Mouse (Mus musculus): ENCODE measurements around the gene Gp2. TPM values are rescaled to one million over a fixed set of nuclear protein-coding genes. Genes with fewer than 3 reads are reported as not detected.

Gene Gp2
- polyA plus RNA-seq (2016; fragmentation: Nextera tagmentation; extraction: Ambion mirVana), result not detected in 2 replicates

DNA sequence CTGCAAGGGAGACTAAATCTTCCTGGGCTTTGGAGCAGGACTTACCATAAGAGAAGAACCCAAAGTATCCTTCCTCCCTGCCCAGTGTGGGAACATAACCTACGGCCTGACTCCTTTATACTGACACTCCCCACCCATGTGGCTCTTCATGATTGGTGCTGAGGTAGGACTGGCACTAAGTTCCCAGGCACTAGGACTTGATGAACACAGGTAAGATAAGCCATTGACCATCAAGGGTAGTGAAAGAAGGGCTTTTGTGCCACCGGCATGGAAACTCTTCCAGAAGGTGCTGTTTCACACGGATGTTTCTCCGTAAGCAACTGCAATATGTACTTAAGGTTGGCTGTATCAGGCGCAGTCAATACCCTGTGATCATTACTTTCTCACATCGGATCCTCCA is at the start of gene Gp2:
Gp2 (minus strand) TSS at position 101 of the 400 bp plus-strand sequence.
- no peak for ATAC-seq (ENCODE audit: insufficient number of reproducible peaks, low FRiP score)
- Histone ChIP-seq H3K9me3 (replicated peaks) (no peaks in the 10 kb centered on the region), H3K4me2 (no peak within 1 kb of the TSS), H3K9ac (no peak within 1 kb of the TSS), H3K36me3 (no peaks in the 10 kb centered on the region), H3K4me3 (no peak within 1 kb of the TSS), H3K27me3 (replicated peaks) (no peaks in the 10 kb centered on the region), H3K4me1 (replicated peaks) (no peaks in the 10 kb centered on the region), H3K27ac (ENCODE audit: poor library complexity, severe bottlenecking) (no peak within 1 kb of the TSS)
- 86% methylated on average over 6 of the region's 6 CpGs for WGBS

DNA sequence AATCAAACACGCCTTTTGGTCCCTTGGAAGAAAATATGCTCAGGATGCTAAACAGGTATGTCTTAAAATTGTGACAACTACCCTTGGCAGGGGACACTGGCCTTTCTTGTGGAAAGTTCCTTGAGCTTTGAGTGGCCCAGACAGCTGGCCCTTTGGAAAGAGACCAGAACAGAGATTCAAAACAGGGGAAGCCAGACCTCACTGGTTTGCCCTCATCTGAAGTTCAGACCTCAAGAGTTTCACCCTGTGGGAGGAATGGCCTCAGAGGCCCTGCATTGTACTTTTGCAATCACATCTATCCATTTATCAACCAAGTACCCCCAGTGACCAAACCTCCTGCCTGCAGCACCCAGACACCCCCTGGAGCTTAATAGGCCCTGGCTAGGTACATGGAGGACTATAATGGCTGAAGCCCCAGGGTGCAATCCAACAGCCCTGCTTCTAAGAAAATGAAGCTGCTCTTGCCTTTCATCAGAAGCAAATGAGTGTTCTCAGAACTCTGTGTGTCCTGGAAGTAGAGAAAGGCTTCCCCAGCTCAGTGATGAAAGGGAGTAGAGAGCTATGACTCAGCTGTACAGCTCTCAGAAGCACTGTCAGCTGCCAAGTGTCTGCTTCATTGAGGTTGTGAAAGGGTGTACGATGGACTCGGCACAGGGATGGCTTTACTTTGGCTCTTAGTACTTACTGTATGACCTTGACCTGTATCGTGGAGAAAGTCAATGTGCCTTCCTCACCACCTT is 31.1 kb upstream of the Gp2 start:
- Histone ChIP-seq H3K36me3 (no peaks in the 10 kb centered on the region), H3K4me2 (no peak overlapping the region), H3K4me1 (replicated peaks) (no peaks in the 10 kb centered on the region), H3K27ac (ENCODE audit: poor library complexity, severe bottlenecking) (no peak overlapping the region), H3K4me3 (no peak overlapping the region), H3K27me3 (replicated peaks) (no peaks in the 10 kb centered on the region), H3K9me3 (replicated peaks) (no peaks in the 10 kb centered on the region), H3K9ac (no peak overlapping the region)
- ATAC-seq (ENCODE audit: insufficient number of reproducible peaks, low FRiP score), result no peak
- WGBS, result 73% methylated on average over 4 of the region's 4 CpGs

DNA sequence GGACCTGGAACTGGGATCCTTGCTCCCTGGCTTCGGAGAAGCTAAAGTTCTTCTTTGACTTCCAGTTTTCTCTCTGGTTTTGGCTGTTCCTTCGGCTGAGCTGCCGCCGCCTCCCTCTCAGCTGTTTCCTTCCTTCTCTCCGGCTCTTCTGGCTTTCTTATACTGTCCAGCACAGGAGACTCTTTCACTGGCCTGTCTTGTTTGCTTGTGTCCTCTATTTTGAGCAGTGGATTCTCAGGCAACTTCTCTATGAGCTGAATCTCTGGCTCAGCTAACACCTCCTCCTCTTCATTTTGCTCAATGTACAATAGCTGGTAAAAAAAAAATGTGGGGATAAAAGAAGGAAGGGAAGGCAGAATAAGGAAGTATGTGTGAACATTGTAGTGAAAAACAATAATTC is 27.6 kb upstream of the Gp2 start:
- 81% methylated on average over 5 of the region's 5 CpGs for WGBS
- no peaks in the 10 kb centered on the region for H3K4me1 ChIP-seq (replicated peaks)
- H3K27ac ChIP-seq (ENCODE audit: poor library complexity, severe bottlenecking), result no peak overlapping the region
- H3K9me3 ChIP-seq (replicated peaks), result no peaks in the 10 kb centered on the region
- no peaks in the 10 kb centered on the region for H3K27me3 ChIP-seq (replicated peaks)
- no peak for ATAC-seq (ENCODE audit: insufficient number of reproducible peaks, low FRiP score)
- no peaks in the 10 kb centered on the region for H3K36me3 ChIP-seq
- H3K4me2 ChIP-seq, result no peak overlapping the region
- H3K4me3 ChIP-seq, result no peak overlapping the region
- no peak overlapping the region for H3K9ac ChIP-seq

DNA sequence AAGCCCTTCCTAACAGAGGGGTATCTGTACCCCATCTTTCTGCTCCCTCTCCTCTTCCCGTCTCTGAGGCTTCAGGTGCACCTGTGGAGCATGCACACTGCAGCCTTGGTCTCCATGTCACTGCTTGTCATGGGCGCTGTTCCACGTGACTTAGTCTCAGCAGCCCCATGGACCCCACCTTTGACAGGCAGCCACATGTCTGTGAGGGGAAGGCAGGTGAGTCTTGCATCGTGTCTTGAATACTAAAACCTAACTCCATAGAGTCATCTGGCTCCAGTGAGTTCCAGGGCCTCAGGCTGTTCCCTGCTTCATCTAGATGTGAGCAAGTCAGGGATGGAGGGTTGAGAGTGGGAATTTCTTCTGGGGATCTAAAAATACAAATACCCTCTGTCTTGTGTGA is 25.1 kb upstream of the Gp2 start:
- H3K9me3 ChIP-seq (replicated peaks), result no peaks in the 10 kb centered on the region
- no peak overlapping the region for H3K4me3 ChIP-seq
- ATAC-seq (ENCODE audit: insufficient number of reproducible peaks, low FRiP score), result no peak
- no peaks in the 10 kb centered on the region for H3K27me3 ChIP-seq (replicated peaks)
- no peak overlapping the region for H3K4me2 ChIP-seq
- H3K9ac ChIP-seq, result no peak overlapping the region
- H3K36me3 ChIP-seq, result no peaks in the 10 kb centered on the region
- WGBS, result 75% methylated on average over 4 of the region's 4 CpGs
- no peaks in the 10 kb centered on the region for H3K4me1 ChIP-seq (replicated peaks)
- H3K27ac ChIP-seq (ENCODE audit: poor library complexity, severe bottlenecking), result no peak overlapping the region

- Histone ChIP-seq H3K9me3 (replicated peaks) (no peaks in the 10 kb centered on the region), H3K4me2 (no peak within 1 kb of the TSS), H3K36me3 (no peaks in the 10 kb centered on the region), H3K27ac (ENCODE audit: poor library complexity, severe bottlenecking) (no peak within 1 kb of the TSS), H3K4me3 (no peak within 1 kb of the TSS), H3K4me1 (replicated peaks) (no peaks in the 10 kb centered on the region), H3K27me3 (replicated peaks) (no peaks in the 10 kb centered on the region), H3K9ac (no peak within 1 kb of the TSS)
- ATAC-seq (ENCODE audit: insufficient number of reproducible peaks, low FRiP score), result no peak
These were observed 20.2 kb upstream of the Gp2 start, which contains the start of gene Umod for GRCm38 (mm10) chr7:119479256-119479655. TSS of gene Umod (minus strand) at chr7:119479282.

- H3K9ac ChIP-seq, result no peak overlapping the region
- no peaks in the 10 kb centered on the region for H3K4me1 ChIP-seq (replicated peaks)
- H3K4me3 ChIP-seq, result no peak overlapping the region
- ATAC-seq (ENCODE audit: insufficient number of reproducible peaks, low FRiP score), result no peak
- H3K4me2 ChIP-seq, result no peak overlapping the region
- no peak overlapping the region for H3K27ac ChIP-seq (ENCODE audit: poor library complexity, severe bottlenecking)
- WGBS, result 63% methylated on average over 33 of the region's 33 CpGs
- H3K27me3 ChIP-seq (replicated peaks), result no peaks in the 10 kb centered on the region
- no peaks in the 10 kb centered on the region for H3K9me3 ChIP-seq (replicated peaks)
- H3K36me3 ChIP-seq, result no peaks in the 10 kb centered on the region
These were observed 17.7 kb upstream of the Gp2 start for GRCm38 (mm10) chr7:119476500-119477389.

GRCm38 (mm10) chr7:119454192-119454591 is 4.9 kb downstream of the Gp2 start:
- Histone ChIP-seq H3K36me3 (no peaks in the 10 kb centered on the region), H3K27me3 (replicated peaks) (no peaks in the 10 kb centered on the region), H3K9me3 (replicated peaks) (no peaks in the 10 kb centered on the region), H3K27ac (ENCODE audit: poor library complexity, severe bottlenecking) (no peak overlapping the region), H3K9ac (no peak overlapping the region), H3K4me3 (no peak overlapping the region), H3K4me1 (replicated peaks) (no peaks in the 10 kb centered on the region), H3K4me2 (no peak overlapping the region)
- WGBS, result 72% methylated on average over 7 of the region's 7 CpGs
- ATAC-seq (ENCODE audit: insufficient number of reproducible peaks, low FRiP score), result no peak

DNA sequence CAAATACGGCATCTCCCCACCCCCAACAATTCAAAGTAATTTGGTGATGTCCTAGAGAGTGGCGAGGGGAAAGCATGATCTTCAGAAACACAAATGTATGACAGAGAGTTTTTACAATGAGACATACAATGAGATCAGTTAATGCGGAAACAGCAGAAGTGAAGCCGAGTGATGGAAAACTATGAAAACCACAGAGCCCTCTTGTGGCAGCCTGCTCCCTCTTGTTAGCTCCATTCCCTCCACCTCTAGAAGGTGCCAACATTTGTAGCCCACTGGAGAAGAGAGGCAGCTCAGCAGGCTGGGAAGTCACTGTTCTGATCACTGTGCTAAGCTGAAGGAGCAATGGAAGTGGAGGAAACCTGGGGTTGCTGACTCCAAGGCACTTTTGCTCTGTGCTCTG is 15.2 kb downstream of the Gp2 start:
- Histone ChIP-seq H3K9ac (no peak overlapping the region), H3K4me3 (no peak overlapping the region), H3K9me3 (replicated peaks) (no peaks in the 10 kb centered on the region), H3K36me3 (no peaks in the 10 kb centered on the region), H3K4me1 (replicated peaks) (no peaks in the 10 kb centered on the region), H3K27me3 (replicated peaks) (no peaks in the 10 kb centered on the region), H3K4me2 (no peak overlapping the region), H3K27ac (ENCODE audit: poor library complexity, severe bottlenecking) (no peak overlapping the region)
- no peak for ATAC-seq (ENCODE audit: insufficient number of reproducible peaks, low FRiP score)
- 64% methylated on average over 4 of the region's 4 CpGs for WGBS

- H3K9ac ChIP-seq, result no peak overlapping the region
- no peaks in the 10 kb centered on the region for H3K9me3 ChIP-seq (replicated peaks)
- no peak overlapping the region for H3K4me3 ChIP-seq
- H3K27ac ChIP-seq (ENCODE audit: poor library complexity, severe bottlenecking), result no peak overlapping the region
- no peaks in the 10 kb centered on the region for H3K36me3 ChIP-seq
- no peak overlapping the region for H3K4me2 ChIP-seq
- WGBS, result 74% methylated on average over 1 of the region's 1 CpGs
- H3K4me1 ChIP-seq (replicated peaks), result no peaks in the 10 kb centered on the region
- no peaks in the 10 kb centered on the region for H3K27me3 ChIP-seq (replicated peaks)
- no peak for ATAC-seq (ENCODE audit: insufficient number of reproducible peaks, low FRiP score)
These were observed 17.1 kb downstream of the Gp2 start for GRCm38 (mm10) chr7:119441938-119442337.

GRCm38 (mm10) chr7:119427180-119427616 is 31.9 kb downstream of the Gp2 start:
- H3K9ac ChIP-seq, result no peak overlapping the region
- H3K4me1 ChIP-seq (replicated peaks), result no peaks in the 10 kb centered on the region
- no peaks in the 10 kb centered on the region for H3K36me3 ChIP-seq
- H3K9me3 ChIP-seq (replicated peaks), result no peaks in the 10 kb centered on the region
- WGBS, result 12% methylated on average over 6 of the region's 6 CpGs
- no peaks in the 10 kb centered on the region for H3K27me3 ChIP-seq (replicated peaks)
- no peak for ATAC-seq (ENCODE audit: insufficient number of reproducible peaks, low FRiP score)
- H3K4me2 ChIP-seq, result no peak overlapping the region
- no peak overlapping the region for H3K4me3 ChIP-seq
- H3K27ac ChIP-seq (ENCODE audit: poor library complexity, severe bottlenecking), result no peak overlapping the region

DNA sequence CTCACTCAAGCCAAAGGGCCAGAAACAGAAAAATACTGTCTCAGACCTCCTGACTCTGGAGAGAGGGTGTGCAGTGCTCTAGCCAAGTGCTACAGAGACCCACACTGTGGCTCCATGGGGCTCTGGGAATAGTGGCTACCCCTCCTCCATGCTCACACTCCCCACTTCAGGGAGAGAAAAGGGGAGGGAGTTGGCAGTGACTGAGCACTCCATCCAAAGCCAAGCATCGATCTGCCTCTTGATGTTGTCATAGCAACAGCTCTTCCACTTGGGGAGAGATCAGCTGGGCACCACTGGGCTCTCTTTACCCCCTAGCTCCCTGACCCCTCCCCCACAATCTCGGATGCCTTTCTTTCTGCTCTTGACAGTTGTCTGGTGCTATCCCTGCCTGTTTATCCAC is 38.4 kb downstream of the Gp2 start:
- H3K4me3 ChIP-seq, result no peak overlapping the region
- no peaks in the 10 kb centered on the region for H3K36me3 ChIP-seq
- no peaks in the 10 kb centered on the region for H3K9me3 ChIP-seq (replicated peaks)
- ATAC-seq (ENCODE audit: insufficient number of reproducible peaks, low FRiP score), result no peak
- H3K27ac ChIP-seq (ENCODE audit: poor library complexity, severe bottlenecking), result no peak overlapping the region
- H3K27me3 ChIP-seq (replicated peaks), result no peaks in the 10 kb centered on the region
- WGBS, result 8% methylated on average over 2 of the region's 2 CpGs
- H3K9ac ChIP-seq, result no peak overlapping the region
- no peak overlapping the region for H3K4me2 ChIP-seq
- H3K4me1 ChIP-seq (replicated peaks), result no peaks in the 10 kb centered on the region

Data from heart, embryonic 12.5 days (tissue).